Mouse (Mus musculus): ENCODE measurements around the gene Dffb.

Gene Dffb

DNA sequence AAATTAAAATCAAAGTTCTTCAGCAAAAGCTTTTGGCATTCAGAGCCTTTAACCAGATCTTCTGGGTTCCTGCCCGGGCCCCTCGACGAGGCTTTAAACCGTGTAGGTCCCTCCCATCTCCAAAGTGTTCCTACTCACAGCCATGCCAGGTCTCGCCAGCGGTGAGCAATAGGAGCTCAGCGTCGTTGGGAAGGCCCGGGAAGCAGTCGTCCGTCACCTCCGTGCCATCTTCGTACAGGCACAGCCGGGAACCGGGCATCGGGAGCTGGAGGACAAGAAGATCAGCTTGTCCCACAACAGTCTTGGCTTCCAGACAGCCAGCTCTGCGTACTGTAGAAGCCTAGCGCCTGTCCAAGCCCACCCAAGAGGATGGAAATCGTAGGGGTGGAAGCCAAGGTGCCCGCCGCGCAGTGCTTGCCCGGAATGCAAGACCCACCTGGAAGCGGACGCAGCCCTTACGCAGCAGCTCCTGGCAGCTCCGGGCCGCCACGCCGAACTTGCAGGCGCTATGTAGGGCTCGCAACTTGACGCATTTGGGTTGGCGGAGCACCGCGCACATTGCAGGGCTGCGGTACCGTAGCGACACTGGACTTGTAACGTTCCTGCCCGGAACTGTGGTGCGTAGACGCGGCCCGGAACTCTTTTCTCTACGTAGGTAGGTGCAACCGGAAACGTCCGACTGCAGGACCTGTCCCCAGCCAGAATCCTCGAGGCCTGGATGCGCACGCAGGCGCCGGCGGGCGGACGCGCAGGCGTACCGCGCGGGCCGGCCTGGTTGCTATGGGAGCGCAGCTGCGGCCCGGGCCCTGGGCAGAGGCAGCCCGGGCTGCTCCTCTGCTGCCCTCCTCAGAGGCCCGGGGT lies at the start of gene Dffb, which contains the start of gene Cep104:
Dffb (minus strand) TSS at position 696 of the 861 bp plus-strand sequence.
Cep104 (plus strand) TSS at position 764 of the 861 bp plus-strand sequence.
- DNase-seq = peak; percentile 90 to 92

DNA sequence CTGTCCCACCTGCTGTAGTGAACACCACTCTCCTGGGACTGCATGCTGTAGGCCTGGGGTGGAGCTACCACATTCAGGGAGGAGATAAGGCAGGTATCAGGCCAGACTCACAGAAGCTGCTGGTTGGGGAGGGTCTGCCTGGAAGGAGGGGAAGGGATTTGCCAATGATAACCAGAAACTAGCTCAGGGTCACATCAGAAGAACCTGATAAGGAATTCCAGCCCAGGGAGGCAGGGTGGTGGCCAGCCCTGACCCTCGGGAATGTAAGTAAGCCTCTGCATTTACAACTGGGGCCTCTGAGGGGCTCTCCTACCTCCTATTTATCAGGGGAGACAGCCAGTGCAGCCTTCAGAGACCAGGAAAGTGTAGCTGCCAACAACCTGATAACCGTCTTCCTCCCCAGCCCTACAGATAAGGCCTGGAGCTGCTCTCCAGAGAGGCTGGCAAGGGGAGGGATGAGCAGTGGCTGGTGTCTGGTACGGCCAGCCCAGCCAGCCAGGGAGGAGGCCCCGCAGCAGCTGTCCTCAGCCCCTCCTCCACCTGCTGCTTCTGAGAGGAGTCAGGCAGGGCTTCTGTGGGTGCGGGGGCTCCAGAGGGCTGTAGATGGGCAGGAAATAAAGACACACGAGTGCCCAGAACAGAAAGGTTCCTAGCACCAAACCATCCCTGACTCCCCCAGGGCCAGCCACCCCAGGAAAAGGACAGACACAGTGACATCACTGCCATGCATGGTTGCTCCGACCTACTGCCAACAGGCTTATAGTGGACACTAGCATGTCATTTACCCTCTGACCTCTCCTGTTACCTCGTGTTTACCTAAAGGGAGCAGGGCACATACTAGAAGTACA lies 49.1 kb upstream of the Dffb start:
- DNase-seq = no peak

DNA sequence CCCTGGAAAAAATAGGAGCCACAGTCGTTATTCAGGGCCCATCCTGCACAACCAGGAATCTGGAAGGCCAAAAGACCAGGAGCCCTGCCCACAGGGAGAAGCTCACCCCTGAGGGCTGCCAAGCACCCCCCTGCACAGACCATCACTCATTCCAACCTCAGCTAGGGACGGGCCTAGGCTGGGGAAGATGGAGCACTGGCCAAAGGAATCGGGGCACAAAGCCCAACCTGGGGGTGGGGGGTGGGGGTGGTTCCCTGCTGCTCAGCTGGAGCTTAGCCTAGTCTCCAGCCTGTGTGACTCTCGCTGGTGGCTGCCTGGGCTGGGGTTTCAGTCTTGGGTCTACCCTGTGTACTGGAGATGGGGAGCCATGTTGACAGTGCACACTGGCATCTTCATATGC lies 47.9 kb upstream of the Dffb start:
- DNase-seq = no peak

DNA sequence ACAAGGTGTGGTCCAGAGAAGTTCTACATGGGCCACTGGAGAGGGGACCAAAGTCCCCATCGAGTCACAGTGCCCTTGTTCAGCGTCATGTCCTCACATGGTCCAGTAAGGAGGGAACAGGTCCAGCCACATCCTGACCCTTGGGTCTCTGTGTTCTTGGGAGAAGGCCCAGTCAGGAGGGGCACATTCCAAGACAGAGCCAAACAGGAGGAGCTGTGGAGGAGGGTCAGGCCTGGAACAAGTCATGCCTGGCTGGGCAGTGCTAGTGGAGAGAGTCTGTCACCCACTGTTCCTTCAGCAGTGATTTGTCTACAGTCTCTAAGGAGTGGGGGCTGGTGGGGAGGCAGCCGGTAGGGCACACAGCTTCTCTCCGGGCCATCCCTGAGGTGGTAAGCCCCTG lies 47.5 kb upstream of the Dffb start:
- DNase-seq = no peak

DNA sequence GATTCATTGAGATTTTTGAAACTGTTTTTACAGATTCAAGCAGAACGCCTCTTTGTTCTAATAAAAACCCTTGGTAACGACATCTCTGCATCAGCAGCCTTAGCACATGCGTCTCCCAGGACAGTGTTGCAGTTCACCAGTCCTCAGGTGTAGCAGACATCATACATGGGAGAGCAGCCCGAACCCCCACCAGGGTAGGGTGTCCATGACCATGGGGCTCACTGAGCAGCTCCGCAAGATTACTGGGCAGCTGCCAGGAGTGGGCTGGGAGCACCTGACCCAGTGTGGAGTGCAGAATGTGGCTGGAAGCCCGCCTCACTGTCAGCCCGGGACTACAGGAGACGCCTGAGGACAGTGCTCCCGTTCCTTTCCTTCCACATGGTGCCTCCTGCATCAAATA lies 46.5 kb upstream of the Dffb start:
- DNase-seq = no peak

DNA sequence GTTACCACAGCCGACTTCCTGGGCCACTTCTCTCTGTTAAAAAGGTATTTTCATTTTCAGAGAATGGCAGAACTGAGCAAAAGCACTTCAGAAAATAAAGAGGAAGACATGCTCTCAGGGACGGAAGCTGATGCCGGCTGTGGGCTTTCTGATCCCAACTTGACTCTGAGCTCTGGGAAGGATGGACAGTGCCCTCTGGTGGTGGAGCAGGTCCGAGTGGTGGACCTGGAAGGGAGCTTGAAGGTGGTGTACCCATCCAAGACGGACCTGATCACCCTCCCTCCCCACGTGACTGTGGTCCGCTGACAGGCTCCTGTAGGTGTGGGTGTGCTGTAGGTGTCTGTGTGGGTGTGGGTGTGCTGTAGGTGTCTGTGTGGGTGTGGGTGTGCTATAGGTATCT lies 44.6 kb upstream of the Dffb start:
- DNase-seq = peak; percentile 52 to 55

DNA sequence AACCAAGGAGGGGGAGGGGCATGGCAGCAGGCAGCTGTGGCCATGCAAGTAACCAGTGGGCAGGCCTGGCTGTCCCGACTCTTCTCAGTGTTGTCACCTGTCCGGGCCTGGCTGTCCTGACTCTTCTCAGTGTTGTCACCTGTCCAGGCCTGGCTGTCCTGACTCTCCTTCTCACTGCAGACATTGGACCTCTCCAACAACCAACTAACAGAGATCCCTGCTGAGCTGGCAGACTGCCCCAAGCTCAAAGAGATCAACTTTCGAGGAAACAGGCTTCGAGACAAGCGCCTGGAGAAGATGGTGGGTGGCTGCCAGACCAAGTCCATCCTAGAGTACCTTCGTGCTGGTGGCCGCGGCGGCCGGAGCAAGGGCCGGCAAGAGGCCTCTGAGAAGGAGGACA lies 40.5 kb upstream of the Dffb start:
- DNase-seq = no peak

DNA sequence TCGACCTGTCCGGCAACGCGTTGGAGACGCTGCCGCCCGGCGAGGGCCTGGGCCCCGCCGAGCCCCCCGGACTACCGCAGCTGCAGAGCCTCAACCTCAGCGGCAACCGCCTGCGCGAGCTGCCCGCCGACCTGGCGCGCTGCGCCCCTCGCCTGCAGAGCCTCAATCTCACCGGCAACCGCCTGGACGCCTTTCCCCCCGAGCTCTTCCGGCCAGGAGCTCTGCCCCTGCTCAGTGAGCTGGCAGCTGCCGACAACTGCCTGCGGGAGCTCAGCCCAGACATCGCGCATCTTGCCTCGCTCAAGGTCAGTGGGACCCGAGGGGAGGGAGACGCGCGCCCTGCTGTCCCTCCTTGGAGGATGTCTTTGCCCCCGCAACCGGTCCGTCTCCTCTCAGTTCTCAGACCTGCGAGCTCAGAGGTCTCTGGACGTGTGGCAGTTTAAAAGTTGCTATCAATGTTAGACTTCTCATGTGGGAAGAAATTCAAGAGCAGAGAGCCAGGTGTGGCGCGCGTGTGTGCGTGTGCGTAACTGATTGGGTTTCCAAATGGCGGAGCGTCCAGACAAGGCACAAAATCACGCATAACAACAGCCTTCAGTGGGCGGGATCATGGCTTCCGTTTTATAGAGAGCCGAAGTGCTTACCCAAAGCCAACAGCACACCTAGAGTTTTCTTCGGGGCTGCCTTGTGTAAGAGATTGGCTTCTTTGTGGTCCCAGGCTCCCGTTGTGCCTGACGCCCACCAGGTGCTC lies 37.4 kb upstream of the Dffb start:
- DNase-seq = peak; percentile 20 to 24

DNA sequence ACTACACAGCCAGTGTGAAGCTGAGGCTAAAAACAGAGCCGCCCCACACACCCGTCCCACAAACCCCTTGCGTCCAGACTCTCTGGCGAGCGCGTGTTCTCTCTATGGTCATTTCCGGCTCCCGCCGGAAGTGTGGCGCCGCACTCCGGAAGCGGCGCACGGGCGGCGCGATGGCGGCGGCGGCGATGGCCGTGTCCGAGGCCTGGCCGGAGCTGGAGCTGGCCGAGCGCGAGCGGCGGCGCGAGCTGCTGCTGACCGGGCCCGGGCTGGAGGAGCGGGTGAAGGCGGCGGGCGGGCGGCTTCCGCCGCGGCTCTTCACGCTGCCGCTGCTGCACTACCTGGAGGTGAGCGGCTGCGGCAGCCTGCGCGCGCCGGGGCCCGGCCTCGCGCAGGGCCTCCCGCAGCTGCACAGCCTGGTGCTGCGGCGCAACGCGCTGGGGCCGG lies 36.7 kb upstream of the Dffb start, which contains the start of gene Lrrc47:
Lrrc47 (plus strand) TSS at position 86 of the 444 bp plus-strand sequence.
- peak; percentile 66 to 75 for DNase-seq

DNA sequence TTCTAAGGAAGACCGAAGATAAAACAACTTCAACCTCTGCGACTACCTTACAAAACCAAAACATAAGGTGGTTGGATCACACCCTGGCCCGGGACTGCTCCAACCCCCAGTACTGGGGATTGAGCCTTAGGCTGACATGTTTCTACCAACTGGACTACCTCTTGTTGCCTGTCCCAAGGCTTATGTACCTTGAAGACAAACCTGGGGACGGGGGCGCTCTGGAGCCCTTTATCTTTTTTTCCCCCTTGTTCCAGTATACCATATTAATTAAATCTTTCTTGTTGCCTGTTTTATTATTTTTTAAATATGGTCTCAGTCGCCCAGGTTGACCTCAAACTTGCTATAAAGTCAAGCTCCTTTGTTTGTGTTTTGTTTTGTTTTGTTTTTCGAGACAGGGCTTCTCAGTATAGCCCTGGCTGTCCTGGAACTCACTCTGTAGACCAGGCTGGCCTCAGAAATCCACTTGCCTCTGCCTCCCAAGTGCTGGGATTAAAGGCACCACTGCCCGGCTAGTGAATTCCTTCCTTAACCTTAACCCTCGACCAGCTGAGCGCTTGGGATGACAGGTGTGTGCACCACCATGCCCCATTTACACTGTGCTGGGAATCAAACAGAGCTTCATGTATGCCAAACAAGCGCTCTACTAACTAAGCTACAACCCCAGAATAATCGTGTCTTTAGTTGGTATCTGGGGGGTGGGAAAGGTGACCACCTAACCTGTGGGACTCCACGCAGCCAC lies 36.1 kb upstream of the Dffb start:
- no peak for DNase-seq

DNA sequence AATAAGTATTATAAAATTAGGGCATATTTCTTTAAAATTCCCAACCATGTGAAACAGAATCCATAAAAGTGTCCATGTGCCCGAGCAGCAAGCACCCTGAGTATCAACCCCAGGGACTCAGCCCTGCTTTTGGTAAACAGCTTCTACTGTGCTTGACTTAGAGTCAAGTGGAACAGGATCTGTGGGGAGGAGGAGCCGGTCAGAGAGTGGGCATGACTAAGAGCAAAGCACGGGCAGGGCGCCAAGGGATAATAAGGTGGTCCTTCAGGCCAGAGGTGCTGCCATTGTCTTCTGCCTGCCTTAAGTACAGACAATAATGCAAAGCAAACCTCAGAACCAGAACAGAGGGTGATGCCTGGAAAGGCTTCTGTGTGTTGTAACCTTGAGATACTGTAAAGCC lies 32.8 kb upstream of the Dffb start:
- DNase-seq = no peak

DNA sequence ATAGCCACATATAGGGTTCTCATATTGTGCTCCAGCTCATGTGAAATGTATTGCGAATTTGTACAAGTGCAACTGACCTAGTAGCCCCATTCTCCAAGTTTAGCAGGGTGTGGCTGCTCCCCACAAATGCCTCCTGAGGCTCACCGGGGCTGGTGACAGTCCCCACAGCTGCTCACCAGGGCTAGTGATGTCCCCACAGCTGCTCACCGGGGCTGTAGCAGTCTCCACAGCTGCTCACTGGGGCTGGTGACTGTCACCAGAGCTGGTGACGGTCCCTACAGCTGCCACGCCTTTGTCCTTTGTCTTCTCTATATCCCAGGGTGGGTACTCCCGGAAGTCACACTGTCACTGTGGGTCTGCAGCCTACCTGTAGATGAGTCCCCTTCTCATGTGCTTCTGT lies 31.3 kb upstream of the Dffb start:
- DNase-seq = no peak

DNA sequence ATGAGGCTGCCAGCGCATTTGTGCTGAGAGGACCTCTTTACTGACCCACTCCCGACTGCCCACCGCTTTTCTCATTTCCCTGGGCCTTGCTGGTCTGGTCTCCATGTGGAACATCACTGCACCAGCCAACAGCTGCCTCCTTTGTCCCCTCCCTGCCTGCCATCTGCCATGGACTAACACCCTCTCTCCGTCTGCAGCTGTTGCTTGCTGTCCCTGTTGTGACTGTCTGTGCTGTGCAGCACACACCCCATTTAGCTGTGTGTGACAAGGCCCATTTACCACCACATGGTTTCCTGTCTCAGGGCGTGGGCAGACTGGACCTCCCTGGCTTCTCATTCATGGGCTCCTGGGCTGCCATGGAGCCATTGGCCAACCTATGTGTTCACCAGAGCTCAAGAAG lies 30.6 kb upstream of the Dffb start:
- DNase-seq = no peak

DNA sequence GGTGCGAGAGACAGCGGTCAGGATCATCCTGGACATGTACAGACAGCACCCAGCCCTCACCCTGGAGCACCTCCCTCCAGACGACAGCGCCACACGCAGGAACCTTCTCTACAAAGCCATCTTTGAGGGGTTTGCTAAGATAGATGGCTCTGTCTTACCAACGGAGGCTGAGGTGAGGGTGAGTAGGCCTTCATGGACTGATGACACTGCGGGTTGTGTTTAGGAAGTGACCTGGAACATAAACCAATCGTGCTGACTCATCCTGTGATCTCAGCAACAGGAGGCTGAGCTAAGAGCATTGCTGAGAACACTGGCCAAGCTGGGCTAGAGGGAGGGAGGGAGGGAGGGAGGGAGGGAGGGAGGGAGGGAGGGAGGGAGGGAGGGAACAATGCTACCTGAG lies 18.6 kb upstream of the Dffb start:
- DNase-seq = no peak

DNA sequence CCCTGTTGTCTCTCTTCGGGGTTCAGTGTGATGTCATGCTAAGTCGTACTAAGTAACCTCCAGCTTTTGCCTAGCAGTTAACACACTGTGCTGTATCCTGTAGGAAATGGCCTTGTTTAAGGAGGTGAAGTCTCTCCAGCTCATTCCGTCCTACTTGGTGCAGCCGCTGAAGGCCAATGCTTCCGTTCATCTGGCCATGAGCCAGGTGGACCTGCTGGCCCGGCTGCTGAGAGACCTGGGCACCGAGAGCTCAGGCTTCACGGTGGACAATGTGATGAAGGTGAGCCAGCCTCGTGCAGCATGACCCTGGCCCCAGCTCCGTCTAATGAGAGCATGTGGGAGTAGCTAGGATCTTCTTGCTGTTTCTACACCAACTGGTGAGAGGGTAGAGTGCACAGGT lies 17.8 kb upstream of the Dffb start:
- DNase-seq = no peak

DNA sequence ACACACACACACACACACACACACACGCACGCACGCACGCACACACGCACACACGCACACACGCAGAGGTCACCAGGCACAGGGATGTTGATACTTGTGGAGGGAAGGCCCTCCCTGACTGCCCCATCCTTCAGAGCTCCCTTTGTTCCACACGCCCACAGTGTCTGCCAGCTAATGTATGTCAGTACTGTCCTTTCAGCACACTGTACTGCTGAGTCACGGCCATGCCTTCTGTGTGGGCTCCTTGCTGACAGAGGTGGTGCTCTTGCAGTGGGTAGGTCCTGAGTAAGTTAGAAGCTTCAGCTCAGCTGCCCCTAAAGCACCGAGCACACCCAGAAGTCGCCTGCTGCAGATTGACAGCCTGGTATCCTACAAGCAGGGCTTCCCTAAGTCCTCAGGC lies 5.5 kb upstream of the Dffb start:
- DNase-seq = no peak

DNA sequence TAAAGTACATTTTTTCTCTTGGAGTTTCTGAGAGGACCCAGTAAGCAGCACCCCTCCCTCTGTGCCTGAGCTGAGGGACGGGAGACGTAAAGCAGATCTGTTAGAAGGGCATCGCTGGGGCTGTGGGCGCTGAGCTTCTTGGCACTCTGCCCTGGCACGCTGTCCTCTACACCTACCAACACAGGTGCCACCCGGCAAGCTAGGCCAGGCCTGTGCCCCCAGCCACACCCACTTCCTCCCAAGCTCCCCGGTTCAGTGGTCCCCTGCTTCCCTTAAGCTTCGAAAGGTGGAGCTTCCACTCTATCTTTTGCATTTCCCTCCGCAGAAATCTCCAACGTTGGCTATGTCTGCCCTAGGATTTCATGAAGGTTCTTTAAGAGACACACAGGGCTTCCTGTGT lies 4.3 kb upstream of the Dffb start:
- DNase-seq = peak; percentile 38 to 46

DNA sequence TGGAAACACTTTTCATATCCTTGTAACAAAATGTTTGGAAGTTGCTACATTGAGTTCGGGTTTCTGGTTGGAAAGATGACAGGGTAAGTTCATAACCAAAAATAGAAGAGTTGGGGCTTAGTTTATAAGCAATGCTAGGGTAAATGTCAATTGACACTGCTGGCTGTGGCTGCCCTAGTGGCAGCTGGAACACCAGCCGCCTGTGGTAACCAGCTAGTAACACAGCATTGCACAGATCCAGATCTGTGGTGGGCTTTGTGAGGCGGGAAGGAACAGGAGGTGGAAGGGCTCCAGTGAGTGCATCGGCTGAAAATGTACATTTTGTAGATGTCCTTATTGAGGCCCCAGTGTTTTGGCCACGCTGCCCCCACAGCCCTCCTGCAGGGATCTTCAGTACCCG lies 842 bp upstream of the Dffb start:
- DNase-seq = no peak

DNA sequence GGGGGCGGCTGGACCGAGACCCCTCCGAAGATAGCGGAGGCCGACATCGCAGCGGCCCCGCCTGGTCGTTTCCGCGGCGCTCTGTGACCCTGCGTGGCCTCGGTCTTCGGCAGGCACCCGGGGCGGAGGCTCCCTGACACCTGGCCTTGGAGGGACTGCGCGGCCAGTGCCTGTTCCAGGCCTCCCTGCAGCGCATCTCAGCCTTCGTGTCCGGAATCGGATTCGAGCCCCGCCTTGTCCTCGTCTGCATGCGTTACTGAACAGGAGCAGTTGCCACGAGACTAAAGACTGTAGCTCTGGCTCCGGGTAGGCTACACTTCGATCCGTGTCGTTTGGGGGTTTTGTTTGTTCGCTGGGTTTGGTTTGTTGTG lies 351 bp upstream of the Dffb start:
- no peak for DNase-seq

DNA sequence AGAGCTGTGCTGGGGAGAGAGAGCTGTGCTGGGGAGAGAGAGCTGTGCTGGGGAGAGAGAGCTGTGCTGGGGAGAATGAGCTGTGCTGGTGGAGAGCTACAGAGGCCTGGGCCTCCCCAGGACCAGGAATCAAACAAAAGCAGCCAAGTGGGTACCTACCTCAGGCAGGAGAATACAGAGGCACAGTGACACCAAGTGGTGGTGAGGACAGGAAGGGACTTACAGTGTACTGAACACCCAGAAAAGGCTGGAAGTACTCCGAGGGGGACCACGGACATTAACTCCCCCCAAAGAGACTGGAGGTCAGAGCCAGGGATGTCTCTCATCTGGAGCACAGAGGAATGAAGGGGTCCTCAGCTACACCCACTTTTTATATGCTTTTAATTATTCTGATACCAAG lies 6.9 kb downstream of the Dffb start:
- DNase-seq = no peak

DNA sequence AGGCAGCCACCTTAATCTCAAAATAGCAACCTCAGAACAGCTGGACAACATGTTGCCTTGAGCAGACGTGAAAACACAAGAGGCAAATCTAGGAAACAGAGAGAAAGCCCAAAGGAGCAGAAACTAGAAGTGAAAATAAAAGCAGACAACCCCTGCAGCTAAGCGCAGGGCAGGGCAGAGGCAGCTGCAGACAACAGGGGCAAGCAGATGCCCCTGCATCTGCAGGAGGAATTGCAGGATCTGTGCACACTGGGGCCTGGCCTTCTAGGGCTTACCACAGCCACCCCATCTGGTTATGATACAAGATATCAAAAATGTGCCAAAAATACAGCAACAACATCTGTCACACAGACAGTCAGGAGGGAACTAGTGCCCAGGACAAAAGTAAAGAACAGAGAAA lies 7.4 kb downstream of the Dffb start:
- DNase-seq = no peak

DNA sequence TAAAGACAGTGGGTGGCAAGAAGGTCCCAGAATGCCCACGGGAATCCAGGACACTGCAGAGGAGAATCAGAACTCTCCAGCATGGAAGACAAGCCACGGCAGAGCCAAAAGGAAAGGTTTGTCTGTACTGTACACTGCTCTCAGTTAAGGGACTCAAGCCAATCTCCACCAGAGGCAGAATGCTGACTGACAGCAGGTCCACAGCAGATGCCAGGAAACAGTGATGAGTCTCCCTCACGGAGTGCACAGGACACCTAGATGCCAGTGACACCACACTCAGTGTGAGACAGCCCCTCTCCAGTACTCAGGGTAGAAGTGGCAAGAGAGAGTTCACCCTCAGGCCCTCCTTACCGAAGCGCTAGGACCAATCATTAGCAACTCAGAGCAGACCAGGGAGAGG lies 8.3 kb downstream of the Dffb start:
- DNase-seq = no peak

DNA sequence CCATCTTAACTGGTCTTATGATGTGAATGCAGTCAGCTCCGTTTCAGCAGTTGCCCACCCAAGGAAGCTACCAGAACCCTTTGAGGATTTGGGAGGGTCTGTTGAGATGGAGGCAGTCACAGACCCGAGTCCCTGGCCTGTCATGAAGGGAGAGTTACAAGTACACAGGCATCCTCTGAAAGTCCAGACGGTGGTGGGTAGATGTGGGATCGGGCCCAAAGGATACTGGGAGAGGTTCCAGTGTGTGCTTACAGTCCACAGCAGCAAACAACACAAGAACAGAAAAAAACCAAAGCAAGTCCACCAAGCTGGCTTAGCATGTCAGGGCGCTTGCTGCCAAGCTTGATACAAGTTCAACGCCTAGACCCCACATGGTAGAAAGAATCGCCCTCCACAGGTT lies 12.3 kb downstream of the Dffb start:
- DNase-seq = no peak

Data from B cell, adult 2 months (primary cell).